Mouse (Mus musculus) ovary, adult 18-20 months (tissue): ENCODE measurements around the gene 2700097O09Rik.
"Not testable (repeated sequence)": the region's sequence is repeated elsewhere in the genome, so short reads cannot be mapped to it uniquely, and the experiment has no call there.

Source experiments
- DNase-seq: peaks from one replicate; pipeline ENCODE4 v3.0.0; 2022; ENCODE audit warnings: low spot score, mixed read lengths

2700097O09Rik gene

GRCm38 (mm10) chr12:55041011-55041410, 38.9 kb downstream of the 2700097O09Rik start:
- DNase-seq: no peak

- no peak for DNase-seq
These were observed 52.8 kb downstream of the 2700097O09Rik start for GRCm38 (mm10) chr12:55027088-55027487.

- DNase-seq: no peak
These were observed 56.6 kb downstream of the 2700097O09Rik start for GRCm38 (mm10) chr12:55023284-55023683.

GRCm38 (mm10) chr12:55019421-55019877, 60.5 kb downstream of the 2700097O09Rik start:
- no peak for DNase-seq

GRCm38 (mm10) chr12:55017119-55017721, 62.7 kb downstream of the 2700097O09Rik start:
- DNase-seq: no peak

GRCm38 (mm10) chr12:55016339-55017118, 63.4 kb downstream of the 2700097O09Rik start:
- no peak for DNase-seq

- DNase-seq: no peak
These were observed 64.5 kb downstream of the 2700097O09Rik start for GRCm38 (mm10) chr12:55015428-55015827.

GRCm38 (mm10) chr12:55013626-55014398, 66.1 kb downstream of the 2700097O09Rik start, which contains the start of gene Baz1a:
Gene Baz1a, minus strand, starts transcription at chr12:55014348.
- no peak for DNase-seq

GRCm38 (mm10) chr12:55013031-55013430, 66.9 kb downstream of the 2700097O09Rik start:
- DNase-seq: no peak

GRCm38 (mm10) chr12:55007361-55008008, 72.4 kb downstream of the 2700097O09Rik start:
- DNase-seq: no peak

GRCm38 (mm10) chr12:55006071-55006470, 73.8 kb downstream of the 2700097O09Rik start:
- no peak for DNase-seq

GRCm38 (mm10) chr12:55004396-55004795, 75.5 kb downstream of the 2700097O09Rik start:
- no peak for DNase-seq

GRCm38 (mm10) chr12:55003843-55004242, 76.1 kb downstream of the 2700097O09Rik start:
- no peak for DNase-seq

GRCm38 (mm10) chr12:55002532-55002931, 77.4 kb downstream of the 2700097O09Rik start:
- DNase-seq: not testable (repeated sequence)

- no peak for DNase-seq
These were observed 80.8 kb downstream of the 2700097O09Rik start for GRCm38 (mm10) chr12:54999016-54999690.

- no peak for DNase-seq
These were observed 81.5 kb downstream of the 2700097O09Rik start for GRCm38 (mm10) chr12:54998411-54998810.

GRCm38 (mm10) chr12:54996979-54997474, 82.9 kb downstream of the 2700097O09Rik start:
- DNase-seq: no peak

GRCm38 (mm10) chr12:54995965-54996364, 83.9 kb downstream of the 2700097O09Rik start:
- DNase-seq: no peak
